Mouse (Mus musculus) left cerebral cortex, adult 6 months (tissue): ENCODE data around the gene Lrit2. TPM values are rescaled to one million over a fixed set of nuclear protein-coding genes. Genes with fewer than 3 reads are reported as not detected.

Experiments used
- long read RNA-seq, 2 experiments: library from polyadenylated mRNA; unstranded; transcript quantifications; one replicate each; pipeline ENCODE4 v2.0.0; 2019 to 2020
- polyA plus RNA-seq: library from polyadenylated mRNA; unstranded; fragments of <200 nt; fragmentation: Nextera tagmentation; gene quantifications from 2 replicates; pipeline ENCODE4 v1.2.3, GENCODE M21; 2021

Gene Lrit2
- polyA plus RNA-seq = not detected in 2 replicates
- long read RNA-seq, experiment 1 = 0 reads
- long read RNA-seq, experiment 2 = 0 reads

GRCm38 (mm10) chr14:37067629-37068028 is at the start of gene Lrit2:
Gene Lrit2, plus strand, starts transcription at chr14:37067929.

GRCm38 (mm10) chr14:37048914-37049410 is 18.8 kb upstream of the Lrit2 start, which contains the start of gene Rgr:
Gene Rgr, minus strand, starts transcription at chr14:37048964.

GRCm38 (mm10) chr14:37097956-37098530 is 30.3 kb downstream of the Lrit2 start, which contains the start of gene Cdhr1:
Gene Cdhr1, minus strand, starts transcription at chr14:37098347.

GRCm38 (mm10) chr14:37113922-37114321 is 46.2 kb downstream of the Lrit2 start, which contains the start of gene 2610528A11Rik:
Gene 2610528A11Rik, minus strand, starts transcription at chr14:37114022.

Other genes starting within 250 kb of the Lrit2 start
- 45.6 and 52.7 TPM in 2 replicates for gene Ccser2, start 99.2 kb upstream of the Lrit2 start, polyA plus RNA-seq
- gene Rgr, start 19.0 kb upstream of the Lrit2 start, polyA plus RNA-seq = not detected in 2 replicates
- gene Lrit1, start 13.1 kb upstream of the Lrit2 start, polyA plus RNA-seq = not detected in 2 replicates
- gene Cdhr1, start 30.4 kb downstream of the Lrit2 start, polyA plus RNA-seq = 1.7 and 2.4 TPM in 2 replicates
- gene 2610528A11Rik, start 46.1 kb downstream of the Lrit2 start, polyA plus RNA-seq = 1.2 and 1.9 TPM in 2 replicates
- 717 and 756 TPM in 2 replicates for gene Ghitm, start 67.3 kb downstream of the Lrit2 start, polyA plus RNA-seq